Mouse (Mus musculus): ENCODE results near the gene Cpne6. TPM values are rescaled to one million over a fixed set of nuclear protein-coding genes. Genes with fewer than 3 reads are reported as not detected.

Gene Cpne6
- polyA plus RNA-seq, 1 experiment, result not detected

GRCm38 (mm10) chr14:55565748-55566147 is 55.5 kb downstream of the Cpne6 start:
- no peak for TF ChIP-seq REST (IDR thresholded peaks at IDR 0.05; ENCODE audit: insufficient read depth, insufficient read length)
- TF ChIP-seq E2F4 (IDR thresholded peaks at IDR 0.05; ENCODE audit: insufficient read depth), result no peak
- no peak for TF ChIP-seq USF1 (IDR thresholded peaks at IDR 0.05; ENCODE audit: low read depth)
- TF ChIP-seq MAX (IDR thresholded peaks at IDR 0.05; ENCODE audit: low read depth), result no peak
- no peak for TF ChIP-seq POLR2A (IDR thresholded peaks at IDR 0.05; ENCODE audit: insufficient read length, low read depth)
- TF ChIP-seq SRF (IDR thresholded peaks at IDR 0.05; ENCODE audit: control insufficient read depth, insufficient read length, low read depth), result no peak
- no peak for TF ChIP-seq POLR2AphosphoS2 (IDR thresholded peaks at IDR 0.05; ENCODE audit: insufficient read length, low read depth)
- no peak for TF ChIP-seq MYOD1 (IDR thresholded peaks at IDR 0.05; ENCODE audit: control insufficient read depth in 1 of 3, insufficient read length in 2 of 3, low read depth in 2 of 3)
- no peak for TF ChIP-seq TCF3 (IDR thresholded peaks at IDR 0.05; ENCODE audit: insufficient read length, low read depth)
- no peak for TF ChIP-seq MYOG (IDR thresholded peaks at IDR 0.05; ENCODE audit: control insufficient read depth in 1 of 3, insufficient read depth in 1 of 3, insufficient read length in 2 of 3, low read depth in 2 of 3)
- no peak for TF ChIP-seq CEBPB (IDR thresholded peaks at IDR 0.05; ENCODE audit: insufficient read depth, poor library complexity, severe bottlenecking)
- TF ChIP-seq TCF12 (IDR thresholded peaks at IDR 0.05; ENCODE audit: insufficient read depth, poor library complexity, severe bottlenecking), result no peak
- H3K79me2 ChIP-seq (ENCODE audit: control insufficient read depth, insufficient read depth), result no peaks in the 10 kb centered on the region
- no peak overlapping the region for H3K4me2 ChIP-seq (ENCODE audit: low read depth)
- H3K36me3 ChIP-seq (ENCODE audit: control insufficient read depth, insufficient read depth), result peaks cover 22% of the 10 kb centered on the region
- no peak overlapping the region for H3ac ChIP-seq (ENCODE audit: control insufficient read depth, insufficient read length)
- H3K27me3 ChIP-seq (ENCODE audit: control insufficient read depth, insufficient read depth, insufficient read length), result no peaks in the 10 kb centered on the region
- no peak overlapping the region for H3K4me3 ChIP-seq

Other genes with a start within 250 kb of the Cpne6 start
- 29.6 TPM for gene Dhrs4, start 31.7 kb upstream of the Cpne6 start, polyA plus RNA-seq (2012; fragmentation: generic; extraction: Trizol)
- gene Carmil3, start 19.8 kb upstream of the Cpne6 start, polyA plus RNA-seq (2012; fragmentation: generic; extraction: Trizol), result 0.08 TPM
- not detected for gene Nrl, start 14.5 kb downstream of the Cpne6 start, polyA plus RNA-seq (2012; fragmentation: generic; extraction: Trizol)
- gene Pck2, start 29.8 kb downstream of the Cpne6 start, polyA plus RNA-seq (2012; fragmentation: generic; extraction: Trizol), result 252 TPM
- gene Dcaf11, start 49.6 kb downstream of the Cpne6 start, polyA plus RNA-seq (2012; fragmentation: generic; extraction: Trizol), result 38.7 TPM
- gene A730061H03Rik, start 50.0 kb downstream of the Cpne6 start, polyA plus RNA-seq (2012; fragmentation: generic; extraction: Trizol), result 0.48 TPM
- 12.8 TPM for gene Fitm1, start 65.2 kb downstream of the Cpne6 start, polyA plus RNA-seq (2012; fragmentation: generic; extraction: Trizol)
- 81.7 TPM for gene Psme1, start 67.7 kb downstream of the Cpne6 start, polyA plus RNA-seq (2012; fragmentation: generic; extraction: Trizol)
- 18.5 TPM for gene Emc9, start 74.9 kb downstream of the Cpne6 start, polyA plus RNA-seq (2012; fragmentation: generic; extraction: Trizol)
- 139 TPM for gene Psme2, start 80.7 kb downstream of the Cpne6 start, polyA plus RNA-seq (2012; fragmentation: generic; extraction: Trizol)
- gene Rnf31, start 81.3 kb downstream of the Cpne6 start, polyA plus RNA-seq (2012; fragmentation: generic; extraction: Trizol), result 11.2 TPM
- gene Irf9, start 93.1 kb downstream of the Cpne6 start, polyA plus RNA-seq (2012; fragmentation: generic; extraction: Trizol), result 4.0 TPM
- gene Rec8, start 107.6 kb downstream of the Cpne6 start, polyA plus RNA-seq (2012; fragmentation: generic; extraction: Trizol), result not detected
- 109 TPM for gene Ipo4, start 125.5 kb downstream of the Cpne6 start, polyA plus RNA-seq (2012; fragmentation: generic; extraction: Trizol)
- gene Gm49378, start 127.5 kb downstream of the Cpne6 start, polyA plus RNA-seq (2012; fragmentation: generic; extraction: Trizol), result 0.17 TPM
- 57.9 TPM for gene Tm9sf1, start 133.4 kb downstream of the Cpne6 start, polyA plus RNA-seq (2012; fragmentation: generic; extraction: Trizol)
- 0.18 TPM for gene Tssk4, start 139.7 kb downstream of the Cpne6 start, polyA plus RNA-seq (2012; fragmentation: generic; extraction: Trizol)
- 21.3 TPM for gene Mdp1, start 150.1 kb downstream of the Cpne6 start, polyA plus RNA-seq (2012; fragmentation: generic; extraction: Trizol)
- 11.9 TPM for gene Gmpr2, start 161.5 kb downstream of the Cpne6 start, polyA plus RNA-seq (2012; fragmentation: generic; extraction: Trizol)
- gene Nedd8, start 161.7 kb downstream of the Cpne6 start, polyA plus RNA-seq (2012; fragmentation: generic; extraction: Trizol), result 361 TPM
- gene Tinf2, start 171.4 kb downstream of the Cpne6 start, polyA plus RNA-seq (2012; fragmentation: generic; extraction: Trizol), result 12.0 TPM
- 0.06 TPM for gene Tgm1, start 203.5 kb downstream of the Cpne6 start, polyA plus RNA-seq (2012; fragmentation: generic; extraction: Trizol)
- gene Rabggta, start 211.8 kb downstream of the Cpne6 start, polyA plus RNA-seq (2012; fragmentation: generic; extraction: Trizol), result 18.4 TPM
- 76.3 TPM for gene Dhrs1, start 235.2 kb downstream of the Cpne6 start, polyA plus RNA-seq (2012; fragmentation: generic; extraction: Trizol)
- 24.9 TPM for gene Nop9, start 235.2 kb downstream of the Cpne6 start, polyA plus RNA-seq (2012; fragmentation: generic; extraction: Trizol)
- gene Cideb, start 248.0 kb downstream of the Cpne6 start, polyA plus RNA-seq (2012; fragmentation: generic; extraction: Trizol), result 0.17 TPM